Comparison of ENCODE assay signal across 19 mouse cellular contexts in genomic region chr11:24972359-24972758, GRCm38 (mm10).
DNase-seq lines count a peak whose midpoint lies in the region; ATAC-seq and TF ChIP-seq lines count a peak whose summit lies in the region.
"Had no signal": no experiment of that assay in that cellular context is flagged by ENCODE, and none has a peak within 500 bp of the region (broad histone marks: within the 10 kb centered on the region; RNA-seq: fewer than 3 reads in every experiment).

No protein-coding gene starts in this region.

- 84% methylated on average over 2 of the region's 2 CpGs for WGBS in limb, embryonic 10.5 days
- WGBS in limb, embryonic 12.5 days = 46% methylated on average over 2 of the region's 2 CpGs
- 37% methylated on average over 2 of the region's 2 CpGs for WGBS in limb, embryonic 14.5 days

- no peak overlapping the region for H3K4me3 ChIP-seq in limb, embryonic 10.5 days
- no peak overlapping the region for H3K4me3 ChIP-seq in limb, embryonic 12.5 days (replicated peaks)
- H3K4me3 ChIP-seq in limb, embryonic 14.5 days (replicated peaks; ENCODE audit: low read length) = no peak overlapping the region
- H3K4me3 ChIP-seq: embryonic facial prominence, embryonic 10.5 days; embryonic facial prominence, embryonic 12.5 days; forebrain, embryonic 13.5 days; forebrain, embryonic 15.5 days had no signal

- peak; percentile 51 for DNase-seq in forelimb bud, embryonic 11.5 days (ENCODE audit: low read depth, low spot score)
- DNase-seq in limb, embryonic 10.5 days (ENCODE audit: low spot score) = no peak
- no peak for DNase-seq in limb, embryonic 14.5 days (ENCODE audit: low spot score)
- no peak for DNase-seq in layer of hippocampus, adult 9-11 months
- no peak for DNase-seq in heart, adult 9 months (ENCODE audit: low spot score in 2 of 2)
- DNase-seq in cerebellum, adult 9-11 months = no peak
- DNase-seq: adrenal gland, adult 2 months; adrenal gland, postnatal 10 days; adrenal gland, postnatal 25 days; cerebellum, adult 11 months; cerebellum, adult 18-20 months; cerebellum, adult 8-10 months; cerebellum, postnatal 10 days; cerebellum, postnatal 25 days had no signal

- no peak overlapping the region for H3K4me2 ChIP-seq in limb, embryonic 12.5 days
- H3K4me2 ChIP-seq in limb, embryonic 14.5 days (replicated peaks; ENCODE audit: low read depth, low read length, severe bottlenecking) = no peak overlapping the region
- H3K4me2 ChIP-seq: embryonic facial prominence, embryonic 12.5 days; forebrain, embryonic 13.5 days; forebrain, embryonic 15.5 days had no signal

- H3K4me1 ChIP-seq in limb, embryonic 10.5 days = no peaks in the 10 kb centered on the region; the same call in 1 of the 2 replicates
- H3K4me1 ChIP-seq in limb, embryonic 12.5 days (replicated peaks) = peaks cover 10% of the 10 kb centered on the region
- H3K4me1 ChIP-seq in limb, embryonic 14.5 days (ENCODE audit: control insufficient read depth, insufficient read depth, low read length) = no peaks in the 10 kb centered on the region
- H3K4me1 ChIP-seq: embryonic facial prominence, embryonic 10.5 days; embryonic facial prominence, embryonic 12.5 days; forebrain, embryonic 13.5 days; forebrain, embryonic 15.5 days had no signal

- H3K9me3 ChIP-seq in limb, embryonic 10.5 days (replicated peaks) = no peaks in the 10 kb centered on the region
- H3K9me3 ChIP-seq in limb, embryonic 12.5 days = no peaks in the 10 kb centered on the region
- no peaks in the 10 kb centered on the region for H3K9me3 ChIP-seq in limb, embryonic 14.5 days (ENCODE audit: control insufficient read depth, low read length)
- H3K9me3 ChIP-seq: embryonic facial prominence, embryonic 10.5 days; embryonic facial prominence, embryonic 12.5 days; forebrain, embryonic 13.5 days; forebrain, embryonic 15.5 days had no signal

- H3K27me3 ChIP-seq in limb, embryonic 10.5 days (ENCODE audit: low read depth, poor library complexity, severe bottlenecking) = no peaks in the 10 kb centered on the region
- H3K27me3 ChIP-seq in limb, embryonic 12.5 days = no peaks in the 10 kb centered on the region
- no peaks in the 10 kb centered on the region for H3K27me3 ChIP-seq in limb, embryonic 14.5 days (ENCODE audit: control insufficient read depth, insufficient read depth, low read length)
- H3K27me3 ChIP-seq: embryonic facial prominence, embryonic 12.5 days; forebrain, embryonic 13.5 days; forebrain, embryonic 15.5 days had no signal

- no peaks in the 10 kb centered on the region for H3K36me3 ChIP-seq in limb, embryonic 10.5 days
- H3K36me3 ChIP-seq in limb, embryonic 12.5 days = no peaks in the 10 kb centered on the region
- no peaks in the 10 kb centered on the region for H3K36me3 ChIP-seq in limb, embryonic 14.5 days (ENCODE audit: control insufficient read depth, insufficient read depth, low read length)
- H3K36me3 ChIP-seq: embryonic facial prominence, embryonic 10.5 days; embryonic facial prominence, embryonic 12.5 days; forebrain, embryonic 15.5 days had no signal

- TF ChIP-seq POLR2A in limb, embryonic 14.5 days (IDR thresholded peaks at IDR 0.05; ENCODE audit: borderline replicate concordance, extremely low read depth, insufficient read depth, insufficient read length) = no peak

- H3K27ac ChIP-seq in limb, embryonic 10.5 days = peak overlapping the region; percentile 53; the same call in 1 of the 2 replicates
- H3K27ac ChIP-seq in limb, embryonic 12.5 days = peak overlapping the region; percentile 85
- no peak overlapping the region for H3K27ac ChIP-seq in limb, embryonic 14.5 days (replicated peaks; ENCODE audit: low read depth, low read length)
- H3K27ac ChIP-seq: embryonic facial prominence, embryonic 10.5 days; embryonic facial prominence, embryonic 12.5 days; forebrain, embryonic 13.5 days; forebrain, embryonic 15.5 days had no signal

- peak; percentile 68 for ATAC-seq in limb, embryonic 12.5 days (ENCODE audit: insufficient number of reproducible peaks, insufficient read depth, low FRiP score, low TSS enrichment, low read depth)
- ATAC-seq in limb, embryonic 14.5 days (ENCODE audit: low FRiP score, low read depth) = 0 out of 2 replicates have a peak, but pooled peaks have one; percentile 37
- ATAC-seq: forebrain, embryonic 13.5 days; forebrain, embryonic 15.5 days had no signal

- H3K9ac ChIP-seq in limb, embryonic 12.5 days (replicated peaks) = no peak overlapping the region
- no peak overlapping the region for H3K9ac ChIP-seq in limb, embryonic 14.5 days (ENCODE audit: low read depth, low read length, severe bottlenecking)
- H3K9ac ChIP-seq: embryonic facial prominence, embryonic 12.5 days; forebrain, embryonic 13.5 days; forebrain, embryonic 15.5 days had no signal
